ENCODE assay signal across 24 mouse cellular contexts in genomic region chr2:108766461-108766860, GRCm38 (mm10).
DNase-seq lines count a peak whose midpoint lies in the region; ATAC-seq lines count a peak whose summit lies in the region.
"Had no signal": no experiment of that assay in that cellular context is flagged by ENCODE, and none has a peak within 500 bp of the region (broad histone marks: within the 10 kb centered on the region; RNA-seq: fewer than 3 reads in every experiment).

No protein-coding gene starts in this region.

- H3K9ac ChIP-seq in kidney, embryonic 16.5 days (replicated peaks; ENCODE audit: low read length): no peak overlapping the region
- H3K9ac ChIP-seq: embryonic facial prominence, embryonic 13.5 days; embryonic facial prominence, embryonic 15.5 days; forebrain, embryonic 12.5 days had no signal

- H3K27me3 ChIP-seq in kidney, embryonic 16.5 days (ENCODE audit: insufficient read depth, low read length): no peaks in the 10 kb centered on the region
- H3K27me3 ChIP-seq: embryonic facial prominence, embryonic 13.5 days; embryonic facial prominence, embryonic 15.5 days; forebrain, embryonic 12.5 days had no signal

- H3K4me2 ChIP-seq in kidney, embryonic 16.5 days (replicated peaks; ENCODE audit: low read depth, low read length): no peak overlapping the region
- H3K4me2 ChIP-seq: embryonic facial prominence, embryonic 13.5 days; embryonic facial prominence, embryonic 15.5 days; forebrain, embryonic 12.5 days had no signal

- H3K36me3 ChIP-seq in kidney, embryonic 16.5 days (ENCODE audit: insufficient read depth, low read length): no peaks in the 10 kb centered on the region
- H3K36me3 ChIP-seq: embryonic facial prominence, embryonic 13.5 days; embryonic facial prominence, embryonic 15.5 days; forebrain, embryonic 10.5 days; forebrain, embryonic 12.5 days had no signal

- no peaks in the 10 kb centered on the region for H3K4me1 ChIP-seq in kidney, embryonic 16.5 days (ENCODE audit: insufficient read depth, low read length)
- H3K4me1 ChIP-seq: embryonic facial prominence, embryonic 13.5 days; embryonic facial prominence, embryonic 15.5 days; forebrain, embryonic 10.5 days; forebrain, embryonic 12.5 days had no signal

- peak; percentile 7 for DNase-seq in kidney, adult 18-20 months
- no peak for DNase-seq in kidney, postnatal 14 days
- peak; percentile 25 to 37 for DNase-seq in kidney, adult 8-10 months
- DNase-seq in kidney, postnatal 10 days: no peak
- DNase-seq in kidney, postnatal 36 days: peak; percentile 20 to 41
- DNase-seq in yolk sac, embryonic 10.5 days (ENCODE audit: low spot score): peak; percentile 39
- DNase-seq in spleen, adult 12 weeks (ENCODE audit: low spot score): no peak
- DNase-seq: adrenal gland, adult 2 months; adrenal gland, postnatal 10 days; adrenal gland, postnatal 25 days; cerebellum, adult 11 months; cerebellum, adult 18-20 months; cerebellum, adult 8-10 months; cerebellum, adult 9-11 months; cerebellum, postnatal 14 days; cerebellum, postnatal 36 days; embryo, embryonic 11 days had no signal

- ATAC-seq in kidney, embryonic 16.5 days (ENCODE audit: low FRiP score, low TSS enrichment): no peak
- ATAC-seq: forebrain, embryonic 14.5 days had no signal

- no peaks in the 10 kb centered on the region for H3K9me3 ChIP-seq in kidney, embryonic 16.5 days (ENCODE audit: low read length)
- H3K9me3 ChIP-seq: embryonic facial prominence, embryonic 13.5 days; embryonic facial prominence, embryonic 15.5 days; forebrain, embryonic 10.5 days; forebrain, embryonic 12.5 days had no signal

- H3K4me3 ChIP-seq in kidney, embryonic 16.5 days (ENCODE audit: low read length): no peak overlapping the region
- H3K4me3 ChIP-seq: embryonic facial prominence, embryonic 13.5 days; embryonic facial prominence, embryonic 15.5 days; erythroblast, embryonic 14.5 days; forebrain, embryonic 10.5 days; forebrain, embryonic 12.5 days had no signal

- H3K27ac ChIP-seq in kidney, embryonic 16.5 days (ENCODE audit: low read length): no peak overlapping the region
- H3K27ac ChIP-seq: embryonic facial prominence, embryonic 13.5 days; embryonic facial prominence, embryonic 15.5 days; forebrain, embryonic 10.5 days; forebrain, embryonic 12.5 days had no signal

- WGBS in kidney, embryonic 16.5 days: 79% methylated on average over 2 of the region's 2 CpGs

Comparison
In these comparisons a context has a peak if more than half of its experiments do, and no peak if none do; other contexts are left out.
1. DNase-seq: peak in kidney, adult 18-20 months (single experiment), kidney, adult 8-10 months (2 of 2), kidney, postnatal 36 days (2 of 2) and yolk sac, embryonic 10.5 days (single experiment); none in kidney, postnatal 14 days (single experiment), kidney, postnatal 10 days (single experiment) and spleen, adult 12 weeks (single experiment).